Mouse (Mus musculus) embryonic facial prominence, embryonic 13.5 days (tissue): ENCODE data around the gene 4931428L18Rik. TPM values are rescaled to one million over a fixed set of nuclear protein-coding genes. Genes with fewer than 3 reads are reported as not detected.
A peak's percentile ranks its signal among the peaks of the same experiment; 100 is the strongest.

Source experiments
- ATAC-seq: fragments of 200-750 bp; cut with Nextera tagmentation; 2 replicates; pipeline ENCODE4 v1.8.0; 2017; ENCODE audit warnings: low read depth; ENCODE audit not compliant: insufficient number of reproducible peaks, insufficient read depth, low FRiP score, low TSS enrichment
- H3K27ac ChIP-seq: fragments of 300-500 bp; sonication (generic); 2 replicates; pipeline ENCODE4 v1.5.1; 2015; ENCODE audit warnings: moderate library complexity, mild to moderate bottlenecking, inconsistent platforms
- H3K27me3 ChIP-seq: fragments of 300-500 bp; sonication (generic); 2 replicates; pipeline ENCODE4 v1.6.1; 2015; ENCODE audit warnings: mild to moderate bottlenecking, inconsistent platforms
- H3K36me3 ChIP-seq: fragments of 300-500 bp; sonication (generic); 2 replicates; pipeline ENCODE4 v1.6.1; 2015; ENCODE audit warnings: mild to moderate bottlenecking, inconsistent platforms
- H3K4me1 ChIP-seq: fragments of 300-500 bp; sonication (generic); 2 replicates; pipeline ENCODE4 v1.6.1; 2015; ENCODE audit warnings: inconsistent platforms
- H3K4me2 ChIP-seq: fragments of 300-500 bp; sonication (generic); 2 replicates; pipeline ENCODE4 v1.6.1; 2015; ENCODE audit warnings: moderate library complexity, mild to moderate bottlenecking, inconsistent platforms
- H3K4me3 ChIP-seq: fragments of 300-500 bp; sonication (generic); 2 replicates; pipeline ENCODE4 v1.5.1; 2015; ENCODE audit warnings: mild to moderate bottlenecking, inconsistent platforms
- H3K9ac ChIP-seq: fragments of 300-500 bp; sonication (generic); 2 replicates; pipeline ENCODE4 v1.6.1; 2015; ENCODE audit warnings: mild to moderate bottlenecking, inconsistent platforms
- H3K9me3 ChIP-seq: fragments of 300-500 bp; sonication (generic); 2 replicates; pipeline ENCODE4 v1.6.1; 2016; ENCODE audit warnings: inconsistent platforms
- WGBS: fragments of 180-500 bp; shearing (Covaris S2); methylation state at CpG from one replicate; pipeline ENCODE4 v1.1.7; 2015; ENCODE audit warnings: mixed read lengths; 5-methylcytosine and 5-hydroxymethylcytosine counted together
- polyA plus RNA-seq: library from polyadenylated mRNA; unstranded; fragments of >200 nt; fragmentation: Nextera tagmentation; extraction: Ambion mirVana; gene quantifications from 2 replicates; pipeline ENCODE4 v1.2.1, GENCODE M21; 2015

Gene 4931428L18Rik
- polyA plus RNA-seq, 1 experiment from 2014 or later, result not detected

DNA sequence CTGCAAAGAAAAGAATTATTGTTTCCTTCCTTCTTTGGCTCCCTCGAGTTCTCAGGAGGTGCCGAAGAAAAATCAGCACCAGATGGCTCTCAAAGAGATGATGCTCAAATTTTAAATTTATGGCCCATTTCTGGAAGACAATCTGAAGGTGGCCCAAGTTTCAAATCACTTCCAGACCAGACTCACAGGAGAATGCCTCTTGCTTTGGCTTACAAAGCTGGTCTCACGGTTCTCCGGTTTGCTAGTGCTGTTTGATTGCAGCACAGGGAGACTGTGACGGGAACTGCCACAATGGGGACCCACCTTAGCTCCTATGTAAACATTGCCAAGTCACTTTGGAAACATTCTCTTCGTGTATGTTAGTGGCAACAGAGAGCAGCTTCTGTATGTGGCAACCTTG is 72.8 kb downstream of the 4931428L18Rik start:
- 9% methylated on average over 6 of the region's 6 CpGs for WGBS
- no peaks in the 10 kb centered on the region for H3K9me3 ChIP-seq
- no peak overlapping the region for H3K4me3 ChIP-seq
- H3K4me2 ChIP-seq, result no peak overlapping the region
- H3K4me1 ChIP-seq, result peaks cover 15% of the 10 kb centered on the region
- ATAC-seq, result no peak
- no peaks in the 10 kb centered on the region for H3K27me3 ChIP-seq
- no peak overlapping the region for H3K27ac ChIP-seq
- H3K9ac ChIP-seq, result no peak overlapping the region
- no peaks in the 10 kb centered on the region for H3K36me3 ChIP-seq

DNA sequence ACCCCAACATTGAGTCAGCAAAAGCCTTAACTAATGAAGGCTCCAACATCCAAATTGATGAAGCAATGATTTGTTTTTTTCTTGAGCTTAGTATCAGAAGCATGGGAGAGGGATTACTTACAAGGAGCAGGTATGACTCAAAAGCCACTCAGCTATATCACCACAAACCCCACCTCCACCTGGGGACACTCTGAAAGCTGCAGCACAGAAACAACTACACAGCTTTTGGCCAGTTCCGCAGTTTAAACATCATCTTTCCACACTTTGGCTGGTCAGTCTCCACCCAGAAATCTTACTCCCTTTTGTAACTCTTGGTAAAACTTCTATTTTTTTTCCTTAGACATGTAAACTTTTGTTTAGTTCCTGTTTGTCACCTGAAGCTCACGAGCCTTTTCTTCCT is 78.9 kb downstream of the 4931428L18Rik start:
- 77% methylated on average over 2 of the region's 2 CpGs for WGBS
- Histone ChIP-seq H3K36me3 (no peaks in the 10 kb centered on the region), H3K4me1 (peaks cover 6% of the 10 kb centered on the region), H3K9me3 (no peaks in the 10 kb centered on the region), H3K9ac (no peak overlapping the region), H3K4me2 (no peak overlapping the region), H3K27ac (no peak overlapping the region), H3K4me3 (no peak overlapping the region), H3K27me3 (no peaks in the 10 kb centered on the region)
- no peak for ATAC-seq

DNA sequence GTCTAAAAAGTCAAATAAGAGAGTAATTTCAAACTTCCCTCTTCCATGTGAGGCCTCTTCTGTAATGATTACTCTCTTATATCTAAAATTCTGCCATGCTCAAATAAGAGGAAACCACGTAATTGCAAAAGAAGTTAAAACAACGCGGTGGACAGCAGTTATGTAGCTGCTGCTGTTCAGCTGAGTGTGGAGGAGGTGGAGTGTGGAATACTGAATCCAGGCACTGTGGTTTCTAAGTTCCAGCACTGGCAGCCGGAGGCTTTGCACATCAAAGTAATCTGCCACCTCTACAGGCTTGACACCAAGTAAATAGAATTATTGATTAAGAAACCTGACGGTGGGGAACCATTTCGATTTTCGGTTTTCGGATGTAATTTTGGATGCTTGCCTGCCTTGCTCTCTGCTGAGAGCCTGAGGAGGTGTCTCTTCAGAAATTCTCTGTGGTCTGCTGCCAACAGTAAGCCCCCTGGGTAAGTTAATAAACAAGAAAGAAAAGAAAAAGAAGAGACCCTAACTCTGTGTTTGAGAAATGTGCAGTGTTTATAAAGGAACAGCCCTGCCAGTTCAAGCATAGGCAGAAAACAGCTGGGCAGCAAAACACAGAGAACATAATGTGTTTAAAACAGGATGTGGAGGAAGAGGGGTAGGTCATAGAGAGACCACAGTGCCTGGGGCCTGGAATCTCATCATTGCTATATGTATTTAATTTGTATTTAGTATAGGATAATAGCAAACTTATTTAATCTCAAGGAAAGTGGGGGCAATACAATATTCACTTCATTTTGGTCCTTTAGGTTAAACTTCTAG is 80.0 kb downstream of the 4931428L18Rik start:
- Histone ChIP-seq H3K27ac (no peak overlapping the region), H3K4me3 (no peak overlapping the region), H3K27me3 (no peaks in the 10 kb centered on the region), H3K4me2 (peak overlapping the region; percentile 22), H3K9ac (no peak overlapping the region), H3K36me3 (no peaks in the 10 kb centered on the region), H3K9me3 (no peaks in the 10 kb centered on the region), H3K4me1 (peaks cover 6% of the 10 kb centered on the region)
- WGBS, result 34% methylated on average over 8 of the region's 8 CpGs
- ATAC-seq, result no peak

DNA sequence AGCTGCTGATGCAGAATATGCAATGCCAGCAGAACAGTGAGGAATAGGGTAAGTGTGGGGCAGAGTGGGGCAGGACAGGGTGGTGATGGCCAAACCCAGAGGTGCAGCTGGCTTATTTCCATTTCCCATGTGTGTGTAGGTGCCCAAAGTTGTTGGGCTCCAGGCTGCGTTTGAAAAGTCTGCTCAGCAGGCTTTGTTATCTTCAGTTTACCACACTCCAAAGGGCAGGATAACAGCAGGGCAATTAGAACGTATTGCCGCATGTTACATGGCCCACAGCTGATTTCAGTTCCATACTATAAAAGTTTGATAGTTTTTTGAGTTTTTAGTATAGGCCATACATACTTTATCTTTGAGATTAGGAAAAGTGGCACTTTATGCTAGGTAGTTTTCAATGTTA is 84.1 kb downstream of the 4931428L18Rik start:
- no peak for ATAC-seq
- Histone ChIP-seq H3K9me3 (no peaks in the 10 kb centered on the region), H3K4me3 (no peak overlapping the region), H3K27ac (no peak overlapping the region), H3K4me2 (no peak overlapping the region), H3K36me3 (no peaks in the 10 kb centered on the region), H3K9ac (no peak overlapping the region), H3K4me1 (peaks cover 6% of the 10 kb centered on the region), H3K27me3 (no peaks in the 10 kb centered on the region)
- 86% methylated on average over 3 of the region's 3 CpGs for WGBS

DNA sequence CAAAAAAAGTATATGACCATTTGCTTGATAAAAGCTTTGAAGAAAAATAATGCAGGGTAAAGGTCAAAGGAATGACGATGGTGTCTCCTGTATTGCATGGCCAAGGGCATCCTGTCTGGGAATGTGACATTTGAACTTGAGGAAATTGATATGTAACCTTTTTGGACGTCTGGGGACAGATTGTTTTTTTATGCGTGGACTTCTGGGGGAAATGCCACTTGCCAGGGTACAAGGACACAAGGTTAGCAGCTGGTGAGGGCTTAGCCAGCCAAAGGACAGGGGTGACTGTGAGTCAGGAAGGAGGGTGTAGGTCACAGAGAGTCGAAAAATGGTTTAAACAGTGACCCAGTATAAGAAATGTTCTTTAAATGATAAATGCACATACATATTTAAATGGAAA is 109.0 kb downstream of the 4931428L18Rik start:
- H3K9me3 ChIP-seq, result no peaks in the 10 kb centered on the region
- H3K4me3 ChIP-seq, result no peak overlapping the region
- no peaks in the 10 kb centered on the region for H3K36me3 ChIP-seq
- ATAC-seq, result no peak
- no peaks in the 10 kb centered on the region for H3K4me1 ChIP-seq
- no peaks in the 10 kb centered on the region for H3K27me3 ChIP-seq
- WGBS, result 40% methylated on average over 4 of the region's 4 CpGs
- H3K9ac ChIP-seq, result no peak overlapping the region
- H3K27ac ChIP-seq, result no peak overlapping the region
- no peak overlapping the region for H3K4me2 ChIP-seq

DNA sequence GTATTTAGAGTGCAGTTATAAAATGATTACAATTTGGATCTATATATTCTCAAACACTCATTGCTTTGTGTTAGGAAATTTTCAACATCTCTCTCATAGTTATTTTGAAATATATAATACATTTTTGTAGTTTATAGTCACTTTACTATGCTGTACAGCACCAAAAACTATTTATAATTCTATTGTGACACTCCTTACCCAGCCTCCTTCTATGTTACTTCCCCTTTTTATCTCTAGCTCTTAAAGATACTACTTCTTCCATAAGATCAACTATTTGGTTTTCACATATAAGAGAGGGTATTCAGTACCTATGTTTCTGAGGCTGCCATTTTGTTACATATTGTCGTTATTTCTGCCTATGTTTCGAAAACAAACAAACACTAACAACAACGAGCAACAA is 114.5 kb downstream of the 4931428L18Rik start:
- Histone ChIP-seq H3K27ac (no peak overlapping the region), H3K4me3 (no peak overlapping the region), H3K27me3 (no peaks in the 10 kb centered on the region), H3K9me3 (no peaks in the 10 kb centered on the region), H3K9ac (no peak overlapping the region), H3K36me3 (no peaks in the 10 kb centered on the region), H3K4me1 (no peaks in the 10 kb centered on the region), H3K4me2 (no peak overlapping the region)
- WGBS, result 83% methylated on average over 3 of the region's 3 CpGs
- no peak for ATAC-seq

DNA sequence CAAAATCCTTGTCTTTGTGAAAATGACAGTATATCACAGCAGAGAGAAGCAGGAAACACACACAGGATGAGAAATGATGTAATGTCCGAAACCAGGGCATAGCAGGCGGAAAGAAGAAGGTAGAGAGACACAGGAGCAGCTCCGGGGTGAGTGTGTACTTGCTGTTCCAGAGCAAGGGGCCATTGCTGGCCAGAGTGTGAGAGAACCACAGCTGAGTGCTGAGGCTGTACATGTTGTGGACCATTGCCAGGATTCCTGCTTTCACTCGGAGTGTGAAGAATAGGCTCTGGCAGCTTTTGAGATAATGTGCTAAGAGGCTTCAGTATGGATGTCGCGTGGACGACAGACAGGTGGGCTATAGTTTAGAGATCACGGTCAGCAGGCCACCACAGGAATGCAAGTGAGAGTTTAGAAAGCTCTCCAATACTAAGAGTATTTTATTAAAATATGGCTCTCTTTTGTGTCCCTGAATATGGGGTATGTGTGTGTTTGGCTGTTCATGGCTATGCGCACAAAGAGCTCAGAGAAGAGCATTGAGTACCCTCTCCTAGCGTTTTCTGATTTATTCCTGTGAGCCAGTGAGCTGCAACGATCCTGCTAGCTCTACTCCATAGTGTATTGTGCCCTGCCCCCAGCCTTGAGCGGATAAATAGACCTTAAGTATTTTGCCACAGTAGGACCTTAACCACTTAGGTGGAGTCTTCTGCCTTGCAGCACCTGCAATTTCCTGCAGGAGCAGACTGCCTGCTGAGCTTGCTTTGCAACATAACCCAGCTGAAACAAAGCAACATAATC is 119.4 kb downstream of the 4931428L18Rik start:
- H3K27me3 ChIP-seq, result no peaks in the 10 kb centered on the region
- H3K27ac ChIP-seq, result no peak overlapping the region
- H3K4me3 ChIP-seq, result no peak overlapping the region
- H3K9me3 ChIP-seq, result no peaks in the 10 kb centered on the region
- no peak for ATAC-seq
- WGBS, result 79% methylated on average over 12 of the region's 12 CpGs
- no peak overlapping the region for H3K9ac ChIP-seq
- no peaks in the 10 kb centered on the region for H3K36me3 ChIP-seq
- no peak overlapping the region for H3K4me2 ChIP-seq
- H3K4me1 ChIP-seq, result no peaks in the 10 kb centered on the region

DNA sequence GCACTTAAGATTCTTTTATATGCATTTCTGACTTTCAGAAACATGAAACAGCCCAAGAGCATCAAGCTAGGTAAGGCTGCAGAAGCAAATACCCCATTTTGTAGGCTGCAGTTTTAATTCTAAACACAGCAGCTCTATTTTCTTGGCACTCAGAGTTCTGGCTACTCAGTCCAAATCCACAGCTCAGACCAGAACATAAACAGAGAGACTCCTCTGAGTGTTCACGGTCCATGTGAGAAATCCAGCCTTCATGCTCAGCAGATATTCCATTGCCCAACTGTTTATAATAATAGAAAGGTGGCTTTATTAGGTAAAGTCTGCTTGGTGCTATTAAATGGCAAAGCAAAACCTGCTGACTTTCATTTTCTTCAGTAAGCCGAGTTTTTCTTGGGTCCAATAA is 120.2 kb downstream of the 4931428L18Rik start:
- ATAC-seq, result no peak
- 72% methylated on average over 2 of the region's 2 CpGs for WGBS

DNA sequence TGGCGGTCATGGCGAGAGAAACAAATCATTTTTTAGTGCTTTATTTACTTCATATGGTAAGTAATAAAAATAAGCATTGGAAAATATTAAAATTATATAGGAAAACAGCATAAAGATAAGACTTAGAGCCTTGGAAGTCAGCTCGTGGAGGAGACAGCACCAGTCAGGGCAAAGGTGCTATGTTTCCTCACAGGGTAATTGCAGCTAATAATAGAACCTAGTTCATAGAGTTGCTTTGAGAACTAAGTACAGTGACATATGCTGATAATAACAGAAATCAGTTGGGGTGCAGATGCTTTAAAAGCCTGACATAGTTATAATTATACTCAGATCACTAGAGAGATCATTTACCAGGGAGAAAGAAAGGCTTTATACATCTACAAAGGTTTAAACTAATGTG is 125.3 kb downstream of the 4931428L18Rik start:
- no peaks in the 10 kb centered on the region for H3K36me3 ChIP-seq
- 75% methylated on average over 3 of the region's 3 CpGs for WGBS
- no peak overlapping the region for H3K4me2 ChIP-seq
- H3K27me3 ChIP-seq, result no peaks in the 10 kb centered on the region
- no peak overlapping the region for H3K4me3 ChIP-seq
- peaks cover 11% of the 10 kb centered on the region for H3K4me1 ChIP-seq
- no peak overlapping the region for H3K9ac ChIP-seq
- H3K27ac ChIP-seq, result no peak overlapping the region
- ATAC-seq, result no peak
- H3K9me3 ChIP-seq, result no peaks in the 10 kb centered on the region

More for the DNA sequence above, 120.2 kb downstream of the 4931428L18Rik start:
- H3K27ac ChIP-seq, result no peak overlapping the region
- H3K36me3 ChIP-seq, result no peaks in the 10 kb centered on the region
- no peaks in the 10 kb centered on the region for H3K4me1 ChIP-seq
- no peak overlapping the region for H3K9ac ChIP-seq
- no peaks in the 10 kb centered on the region for H3K27me3 ChIP-seq
- H3K4me3 ChIP-seq, result no peak overlapping the region
- no peak overlapping the region for H3K4me2 ChIP-seq
- no peaks in the 10 kb centered on the region for H3K9me3 ChIP-seq

DNA sequence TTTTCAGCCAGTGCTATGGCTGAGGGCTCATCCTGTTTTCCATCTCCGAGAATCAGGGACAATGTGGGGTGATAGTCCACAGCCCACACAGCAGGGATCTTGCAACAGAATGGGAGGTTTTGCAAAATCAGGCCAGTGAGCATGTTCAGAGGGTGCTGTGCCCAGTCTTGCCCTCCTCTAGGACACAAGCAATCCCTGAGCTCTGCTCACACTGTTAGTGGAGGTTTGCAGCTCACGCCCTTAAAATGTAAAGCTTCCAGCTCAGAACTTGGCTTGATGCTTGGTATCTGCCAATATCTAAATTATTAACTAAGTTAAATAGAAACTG is 126.1 kb downstream of the 4931428L18Rik start:
- peaks cover 11% of the 10 kb centered on the region for H3K4me1 ChIP-seq
- H3K27me3 ChIP-seq, result no peaks in the 10 kb centered on the region
- H3K9ac ChIP-seq, result no peak overlapping the region
- no peaks in the 10 kb centered on the region for H3K9me3 ChIP-seq
- WGBS, result 40% methylated on average over 2 of the region's 2 CpGs
- no peak overlapping the region for H3K4me2 ChIP-seq
- ATAC-seq, result 0 out of 2 replicates have a peak, but pooled peaks have one; percentile 20
- H3K36me3 ChIP-seq, result no peaks in the 10 kb centered on the region
- no peak overlapping the region for H3K27ac ChIP-seq
- H3K4me3 ChIP-seq, result no peak overlapping the region

DNA sequence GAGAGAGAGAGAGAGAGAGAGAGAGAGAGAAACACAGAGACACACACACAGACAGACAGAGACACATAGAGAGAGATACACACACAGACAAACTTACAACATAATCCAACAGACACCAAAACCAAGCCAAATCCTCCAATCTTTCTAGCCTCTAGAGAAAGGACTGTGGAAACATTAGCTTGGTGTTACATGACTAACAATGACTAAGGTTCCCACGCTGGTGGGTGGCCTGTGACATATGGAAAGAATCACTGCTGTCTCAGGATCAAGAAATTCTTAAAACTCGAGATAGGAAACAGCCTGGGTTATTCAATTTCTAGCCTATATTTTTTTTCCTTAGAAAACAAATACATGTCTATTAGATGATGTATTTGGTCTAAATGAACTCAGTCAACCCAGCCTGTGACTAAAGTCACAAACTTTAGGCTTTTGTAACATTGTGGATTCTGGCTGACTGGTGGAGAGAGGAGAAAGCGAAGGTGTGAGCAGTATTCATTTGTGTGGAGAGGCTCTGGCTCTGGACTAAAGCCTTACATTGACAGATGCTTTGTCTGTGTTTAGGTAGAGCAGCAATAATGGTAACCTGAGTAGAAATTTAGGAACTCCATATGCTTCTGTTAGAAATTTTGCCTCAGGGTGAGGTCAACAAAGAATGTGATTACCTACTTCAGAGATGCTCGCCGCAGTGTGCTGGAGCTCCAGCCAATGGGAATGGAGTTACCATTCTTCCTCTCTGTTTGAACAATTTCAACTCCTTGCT is 126.6 kb downstream of the 4931428L18Rik start:
- no peak overlapping the region for H3K9ac ChIP-seq
- 18% methylated on average over 5 of the region's 5 CpGs for WGBS
- peaks cover 11% of the 10 kb centered on the region for H3K4me1 ChIP-seq
- no peaks in the 10 kb centered on the region for H3K9me3 ChIP-seq
- no peak overlapping the region for H3K4me3 ChIP-seq
- 0 out of 2 replicates have a peak, but pooled peaks have one; percentile 37 for ATAC-seq
- H3K27ac ChIP-seq, result no peak overlapping the region
- no peaks in the 10 kb centered on the region for H3K27me3 ChIP-seq
- no peaks in the 10 kb centered on the region for H3K36me3 ChIP-seq
- no peak overlapping the region for H3K4me2 ChIP-seq
